Mouse (Mus musculus) CD4-positive helper T cell, adult 2 months (primary cell): ENCODE results near the gene Cyb5r1.

ENCODE experiments used
- DNase-seq: peaks from one replicate; pipeline ENCODE4 v3.0.0-alpha.2; 2012; ENCODE audit warnings: low read depth, missing footprints, low spot score

Gene Cyb5r1

DNA sequence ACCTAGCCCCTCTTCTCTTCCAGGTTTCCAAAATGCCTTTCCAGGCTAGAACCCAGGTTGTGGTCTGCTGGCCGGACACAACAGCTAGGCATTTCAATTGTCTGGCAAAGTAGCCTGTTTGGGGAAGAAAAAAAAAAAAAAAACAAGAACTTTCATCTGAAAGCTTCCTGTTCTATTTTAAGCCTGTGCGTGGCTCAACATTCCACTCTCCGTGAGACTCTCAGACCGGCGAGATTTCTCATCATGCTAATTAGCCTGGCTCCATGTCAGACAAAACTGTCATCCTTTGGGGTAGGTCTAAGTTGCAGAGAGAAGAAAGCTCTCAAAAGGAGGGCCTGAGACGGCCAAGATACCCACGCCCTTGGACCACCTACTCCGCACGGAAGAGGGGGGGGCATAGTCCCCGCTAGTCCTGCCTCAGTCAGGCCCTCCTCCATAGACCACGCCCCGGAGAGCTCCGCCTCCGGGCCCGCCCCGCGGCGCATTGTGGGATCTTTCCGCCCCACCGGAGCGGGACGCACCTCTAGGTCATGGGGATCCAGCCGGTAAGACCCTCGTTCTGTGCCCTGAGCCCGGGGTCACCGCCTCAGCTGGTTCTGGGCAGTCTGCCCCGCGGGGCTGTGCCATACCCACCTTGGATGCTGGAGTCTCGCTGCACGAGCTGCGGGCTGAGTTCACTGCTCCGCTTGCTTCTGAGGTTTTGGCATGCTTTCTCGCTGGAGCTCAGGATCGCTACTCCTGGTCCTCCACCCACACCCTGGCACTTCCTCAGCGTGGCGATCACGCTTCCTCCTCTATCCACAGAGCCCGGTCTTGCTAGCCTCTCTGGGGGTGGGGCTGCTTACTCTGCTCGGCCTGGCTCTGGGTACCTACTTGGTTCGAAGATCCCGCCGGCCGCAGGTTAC is at the start of gene Cyb5r1:
Gene Cyb5r1, plus strand, starts transcription at position 51 of the 905 bp plus-strand sequence.
- DNase-seq = peak; percentile 86

DNA sequence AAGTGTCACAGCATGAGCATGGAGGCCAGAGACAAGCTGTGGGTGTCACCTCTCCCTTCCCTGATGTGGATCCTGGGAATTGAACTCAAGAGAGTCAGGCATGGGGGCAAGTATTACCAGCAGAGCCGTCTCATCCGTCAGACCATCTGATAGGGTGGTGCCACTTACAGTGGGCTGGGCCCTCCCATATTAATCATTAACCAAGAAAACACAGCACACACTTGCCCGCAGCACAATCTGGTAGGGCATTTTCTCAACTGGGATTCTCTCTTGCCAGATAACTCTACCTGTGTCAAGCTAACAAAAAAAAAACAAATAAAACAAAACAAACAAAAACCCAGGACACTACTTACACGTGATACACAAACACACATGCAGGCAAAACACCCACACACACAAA is 47.9 kb upstream of the Cyb5r1 start:
- no peak for DNase-seq

DNA sequence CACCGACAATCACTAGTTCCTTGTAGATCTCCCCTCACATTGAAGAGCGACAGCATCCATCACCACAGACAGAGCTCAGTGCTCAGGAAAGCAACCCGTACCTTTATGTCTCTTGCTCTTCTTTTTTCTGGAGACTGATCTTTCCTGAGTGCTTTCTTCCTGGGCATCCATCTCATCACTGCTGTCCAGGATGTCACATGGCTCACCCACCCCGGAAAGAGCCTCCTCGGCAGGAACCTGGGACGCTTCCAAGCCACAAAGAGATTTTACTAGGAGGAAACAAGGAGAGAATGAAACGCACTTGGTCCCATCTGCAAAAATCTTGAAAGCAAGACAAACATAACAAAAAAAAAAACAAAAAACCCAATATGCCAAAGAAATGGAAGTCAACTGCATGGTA is 44.7 kb upstream of the Cyb5r1 start:
- DNase-seq = no peak

DNA sequence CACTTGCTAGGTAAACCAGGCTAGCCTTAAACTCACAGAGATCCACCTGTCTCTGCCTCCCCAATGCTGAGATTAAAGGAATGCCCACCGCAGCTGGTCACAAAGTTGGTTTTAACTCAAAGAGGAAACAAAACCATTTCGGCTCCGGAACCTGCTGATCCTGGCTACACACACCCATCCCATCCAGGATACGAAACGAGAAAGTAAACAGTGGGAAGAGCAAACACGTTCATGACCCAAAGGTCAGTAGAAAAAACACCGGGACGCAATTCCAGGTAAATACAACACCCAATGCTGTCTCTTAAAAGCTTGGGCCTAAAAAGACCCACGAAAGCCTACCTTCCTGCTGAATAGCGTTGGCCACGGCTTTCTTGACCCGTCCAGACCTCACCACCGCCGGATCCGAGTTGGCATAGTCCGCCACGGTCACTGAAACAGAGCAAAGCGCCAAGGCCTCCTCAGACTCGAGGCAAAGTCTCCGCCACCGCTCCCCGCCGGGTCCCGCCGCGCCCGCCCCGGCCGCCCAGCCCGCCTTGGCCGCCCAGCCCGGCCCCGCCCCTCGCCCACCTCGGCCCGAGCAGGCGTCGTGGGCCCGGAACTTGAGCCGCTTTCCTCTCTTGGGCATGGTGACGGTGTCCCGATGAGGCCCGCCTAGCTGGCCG is 44.0 kb upstream of the Cyb5r1 start:
- peak; percentile 21 for DNase-seq

DNA sequence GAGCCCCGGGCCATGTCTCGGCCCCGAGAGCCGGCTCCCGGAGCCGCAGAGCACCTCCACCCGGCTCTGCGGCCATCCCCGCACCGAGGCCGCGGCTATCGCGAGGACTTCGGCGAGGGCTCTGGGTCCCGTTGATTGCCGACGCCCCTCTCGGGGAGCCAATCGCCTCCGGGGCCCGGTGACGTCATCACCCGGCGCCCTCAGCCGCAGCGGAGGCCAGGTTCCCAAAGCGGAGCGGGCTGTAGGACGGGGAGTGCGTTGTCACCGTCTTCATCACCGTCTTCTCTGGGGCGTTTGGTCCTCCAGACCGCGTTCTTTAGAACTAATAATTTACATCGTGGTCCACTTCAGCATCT is 43.5 kb upstream of the Cyb5r1 start, which contains the start of gene Tmem183a:
Gene Tmem183a, minus strand, starts transcription at position 123 of the 356 bp plus-strand sequence.
- peak; percentile 97 for DNase-seq

DNA sequence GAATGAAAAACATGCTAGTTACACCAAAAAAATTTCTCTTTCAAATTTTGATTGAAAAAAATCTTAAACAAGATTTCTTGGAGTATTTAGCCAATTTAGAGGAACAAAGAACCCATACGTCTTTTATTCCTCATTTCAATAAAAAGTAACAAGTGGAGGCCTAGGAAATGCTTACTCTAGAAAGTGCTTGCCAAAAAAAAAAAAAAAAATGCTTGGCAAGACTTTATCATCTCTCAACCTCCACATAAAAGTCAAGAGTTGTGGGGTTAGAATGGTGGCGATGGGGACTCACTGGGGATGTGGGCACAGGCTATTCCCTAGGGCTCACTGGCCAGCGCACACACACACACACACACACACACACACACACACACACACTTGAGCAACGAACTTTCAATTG is 42.2 kb upstream of the Cyb5r1 start:
- DNase-seq = no peak

DNA sequence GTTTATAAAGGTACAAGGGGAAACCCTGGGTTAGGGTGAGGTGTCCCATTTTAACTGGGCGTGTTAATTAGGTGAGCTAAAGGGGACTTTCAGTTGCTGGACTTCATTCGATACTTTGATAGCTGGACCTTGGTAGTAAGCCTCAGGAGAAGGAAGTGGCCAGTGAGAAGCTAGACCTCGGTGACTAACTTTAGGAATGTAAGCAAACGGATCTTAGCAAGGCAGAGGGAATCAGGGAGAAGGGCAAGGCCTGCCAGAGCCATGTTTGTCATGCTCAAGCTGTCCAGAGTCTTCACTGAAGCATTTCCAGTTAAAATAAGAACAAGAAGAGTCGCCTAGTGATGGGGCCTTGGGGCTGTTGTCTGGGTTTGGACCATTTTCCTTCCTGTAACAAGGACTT is 39.9 kb upstream of the Cyb5r1 start:
- no peak for DNase-seq

DNA sequence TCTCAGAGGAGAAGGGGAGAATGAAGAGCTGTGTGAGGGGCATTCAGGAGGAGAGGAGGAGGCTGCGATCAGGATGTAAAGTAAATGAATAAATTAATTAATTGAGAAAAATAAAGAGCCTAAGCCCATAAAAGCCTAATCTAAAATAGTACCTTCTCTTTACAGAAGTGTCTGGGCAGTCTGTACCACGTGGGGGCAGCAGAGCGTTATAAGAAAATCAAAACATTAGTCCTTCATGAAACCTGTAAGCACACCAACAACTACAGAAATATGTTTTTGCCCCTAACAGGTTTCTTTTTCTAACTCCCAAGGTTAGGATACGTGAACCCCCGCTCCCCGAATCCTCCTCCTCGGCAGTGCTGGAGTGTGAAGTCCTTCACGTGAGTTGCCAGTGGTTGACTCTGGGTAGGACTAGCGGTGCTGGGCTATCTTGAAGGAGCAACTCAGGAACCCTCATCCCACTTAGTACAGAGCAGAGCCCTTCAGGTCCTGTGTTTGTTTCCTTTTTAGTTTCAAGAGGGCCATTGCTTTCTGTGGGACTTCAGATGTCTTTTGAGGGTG is 36.5 kb upstream of the Cyb5r1 start:
- peak; percentile 40 for DNase-seq

DNA sequence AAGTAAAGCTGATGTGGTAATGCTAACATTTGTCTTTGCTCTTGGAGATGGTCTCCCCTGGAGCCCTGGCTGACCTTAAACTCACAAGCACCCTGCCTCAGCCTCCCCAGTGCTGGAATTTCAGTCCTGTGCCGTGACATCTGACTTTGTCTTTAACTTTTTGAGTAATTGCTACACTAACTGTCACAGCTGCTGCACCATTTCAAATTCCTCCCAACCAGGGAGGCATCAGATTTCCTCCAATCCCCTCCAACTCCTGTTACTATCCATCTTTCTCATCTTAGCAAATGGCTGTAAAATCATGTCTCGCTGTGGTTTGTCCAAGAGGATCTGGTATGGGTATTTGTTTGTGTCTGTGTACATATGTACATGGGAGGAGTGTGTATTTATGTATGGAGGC is 31.2 kb upstream of the Cyb5r1 start:
- no peak for DNase-seq

DNA sequence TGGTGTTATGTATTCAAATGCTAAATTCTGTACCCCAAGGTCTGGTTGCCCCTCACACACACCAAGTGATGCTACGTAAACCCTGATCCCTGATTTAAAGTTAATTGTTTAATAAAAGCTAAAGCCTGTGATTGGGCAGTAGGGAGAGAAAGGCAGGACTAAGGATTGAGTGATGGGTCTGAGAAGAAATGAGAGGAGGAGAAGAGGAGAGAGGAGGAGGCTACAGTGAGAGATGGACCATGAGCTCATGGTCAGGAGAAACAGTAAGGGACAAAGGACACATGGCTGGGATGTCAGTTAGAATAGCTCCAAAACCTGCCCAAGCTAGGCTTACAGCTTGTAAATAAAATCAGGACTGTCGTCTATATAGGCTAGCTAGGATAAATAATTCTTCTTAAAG is 24.3 kb upstream of the Cyb5r1 start:
- DNase-seq = no peak

DNA sequence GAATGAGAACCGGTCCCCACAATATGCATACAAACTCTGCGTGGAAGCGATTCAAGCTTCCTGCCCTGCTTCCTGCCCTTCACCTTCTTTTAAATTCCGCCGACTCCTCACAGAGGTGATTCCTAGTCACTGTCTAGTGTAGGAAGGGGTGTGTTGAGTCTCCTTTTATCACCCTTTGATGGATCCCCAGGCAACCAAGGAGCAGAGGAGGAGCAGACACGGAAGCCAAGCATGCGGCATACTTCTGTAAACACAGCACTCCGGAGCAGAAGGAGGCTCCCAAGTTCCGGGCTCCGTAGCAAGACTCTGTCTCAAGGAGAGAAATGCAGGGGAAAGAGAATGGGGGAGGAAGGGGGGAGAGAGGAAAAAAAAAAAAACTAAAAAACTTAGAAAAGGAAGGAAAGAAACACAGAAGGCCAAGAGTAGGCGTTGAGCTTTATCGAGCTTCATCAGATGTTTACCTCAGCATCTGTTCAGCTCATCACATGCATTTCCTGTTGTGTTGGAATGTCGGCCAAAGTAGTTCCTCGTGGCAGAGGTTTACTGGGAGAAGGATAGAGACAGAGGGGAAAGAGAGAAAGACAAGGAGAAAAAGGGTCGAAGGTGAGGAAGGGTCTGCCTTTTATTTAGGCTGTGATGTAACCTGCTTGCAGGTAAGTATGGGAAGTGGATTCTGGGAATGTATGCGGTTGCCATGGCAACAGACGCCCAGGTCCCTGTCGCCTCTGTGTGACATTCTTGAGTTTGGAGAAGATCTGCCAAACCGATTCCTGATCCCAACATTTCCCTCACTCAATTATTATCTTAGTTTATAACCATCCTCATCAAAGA is 23.3 kb upstream of the Cyb5r1 start:
- peak; percentile 17 for DNase-seq

DNA sequence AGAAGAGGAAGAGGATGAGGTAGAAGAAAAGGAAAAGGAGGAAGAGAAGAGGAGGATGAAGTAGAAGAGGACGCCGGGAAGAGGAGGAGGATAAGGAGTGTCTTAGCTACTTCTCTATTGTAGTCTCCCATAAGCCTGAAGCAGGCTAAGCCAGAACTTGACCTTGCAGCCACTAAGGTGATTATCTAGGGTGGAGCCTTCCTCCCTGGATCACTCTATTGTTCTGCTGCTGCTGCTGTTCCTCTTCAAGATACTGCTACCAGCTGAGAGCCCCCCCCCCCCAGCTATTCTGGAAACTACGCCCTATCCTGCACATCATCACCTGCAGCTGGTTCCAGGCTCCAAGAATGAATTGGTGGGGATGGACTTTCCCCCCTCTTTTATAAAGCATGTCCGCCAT is 20.8 kb upstream of the Cyb5r1 start:
- DNase-seq = no peak

DNA sequence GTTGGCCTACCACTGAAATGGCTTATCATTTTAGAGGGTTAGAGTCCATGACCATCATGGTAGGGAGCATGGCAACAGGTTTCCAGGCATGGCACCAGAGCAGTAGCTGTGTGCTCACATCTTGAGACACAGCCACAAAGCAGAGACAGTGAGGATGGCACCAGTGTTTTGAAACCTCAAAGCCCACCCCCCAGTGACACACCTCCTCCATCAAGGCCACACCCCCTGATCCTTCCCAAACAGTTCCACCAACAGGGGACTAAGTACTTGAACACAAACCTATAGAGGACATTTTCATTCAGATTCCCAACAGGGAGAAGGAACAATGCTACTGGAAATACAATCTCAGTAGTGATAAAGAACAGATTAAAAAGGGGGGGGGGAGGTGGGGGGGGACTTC is 20.2 kb upstream of the Cyb5r1 start:
- no peak for DNase-seq

DNA sequence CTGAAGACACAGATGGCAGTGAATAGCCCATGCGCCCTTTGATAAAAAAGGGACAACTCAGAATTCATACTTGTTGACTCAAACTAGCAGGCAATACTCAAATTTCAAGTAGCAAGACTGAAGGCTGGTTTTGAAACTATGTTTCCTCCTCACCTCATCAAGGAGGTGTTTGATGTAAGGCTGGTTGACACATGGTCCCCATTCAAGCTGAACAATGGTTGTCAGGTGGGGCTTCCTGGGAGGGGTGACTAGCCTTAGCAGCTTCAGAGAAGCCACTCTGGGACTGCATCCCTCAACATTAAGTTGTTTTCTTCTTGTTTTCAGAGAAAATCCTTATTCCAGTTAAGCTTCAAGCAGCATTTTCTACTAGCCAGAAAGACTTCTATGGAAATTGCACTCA is 19.7 kb upstream of the Cyb5r1 start, which contains the start of gene 4933406M09Rik:
Gene 4933406M09Rik, plus strand, starts transcription at position 275 of the 400 bp plus-strand sequence.
- DNase-seq = no peak

DNA sequence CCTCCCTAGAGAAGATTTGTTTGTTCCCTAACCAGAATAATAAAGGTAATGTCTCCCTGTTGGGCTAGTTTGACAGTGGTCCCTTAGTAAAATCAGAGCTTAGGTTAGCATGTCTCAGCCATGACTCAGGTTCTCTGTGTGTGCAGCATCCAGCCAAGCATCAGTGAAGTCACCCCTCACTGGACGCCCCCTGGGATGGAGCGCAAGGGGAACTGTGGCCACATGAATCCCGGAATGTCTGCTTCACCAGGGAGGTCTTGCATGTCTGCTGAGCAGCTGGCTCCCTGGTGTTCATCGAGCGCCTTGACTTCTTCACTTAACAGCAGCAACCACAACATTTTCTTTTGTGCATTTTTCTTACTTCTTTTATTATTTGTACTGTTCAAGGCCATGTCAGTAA is 11.5 kb upstream of the Cyb5r1 start:
- DNase-seq = no peak

DNA sequence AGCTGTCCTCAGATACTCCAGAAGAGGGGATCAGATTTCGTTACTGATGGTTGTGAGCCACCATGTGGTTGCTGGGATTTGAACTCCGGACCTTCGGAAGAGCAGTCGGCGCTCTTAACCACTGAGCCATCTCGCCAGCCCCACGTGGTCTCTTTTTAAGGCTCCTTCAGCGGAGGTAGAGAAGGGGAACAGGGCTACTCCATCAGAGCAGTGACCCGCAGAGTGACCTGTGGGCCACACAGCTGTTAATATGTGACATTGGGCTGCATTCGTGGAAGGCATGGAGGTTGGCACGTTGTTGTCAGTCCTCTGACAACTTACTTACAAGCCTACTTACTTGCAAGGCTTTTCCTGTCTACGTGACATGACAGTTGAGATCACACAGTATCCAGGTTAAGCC is 7.1 kb upstream of the Cyb5r1 start:
- no peak for DNase-seq

DNA sequence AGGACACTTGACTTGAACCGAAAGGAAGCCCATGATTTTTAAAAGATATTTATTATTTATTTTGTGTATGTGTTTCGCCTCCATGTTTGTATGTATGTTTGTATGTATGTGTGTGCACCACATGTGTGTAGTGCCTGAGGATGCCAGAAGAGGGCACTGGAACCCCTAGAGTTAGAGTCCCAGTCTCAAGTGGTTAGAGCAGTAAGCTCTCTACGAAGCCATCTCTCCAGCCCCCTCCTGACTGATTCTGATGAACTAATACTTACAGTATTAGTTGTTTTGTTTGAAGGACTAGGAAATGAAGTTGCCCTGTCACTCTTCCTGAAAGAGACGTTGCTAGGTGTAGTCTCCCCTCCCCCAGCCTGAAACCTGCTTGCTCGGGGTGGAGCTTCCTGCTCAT is 5.6 kb upstream of the Cyb5r1 start:
- no peak for DNase-seq

DNA sequence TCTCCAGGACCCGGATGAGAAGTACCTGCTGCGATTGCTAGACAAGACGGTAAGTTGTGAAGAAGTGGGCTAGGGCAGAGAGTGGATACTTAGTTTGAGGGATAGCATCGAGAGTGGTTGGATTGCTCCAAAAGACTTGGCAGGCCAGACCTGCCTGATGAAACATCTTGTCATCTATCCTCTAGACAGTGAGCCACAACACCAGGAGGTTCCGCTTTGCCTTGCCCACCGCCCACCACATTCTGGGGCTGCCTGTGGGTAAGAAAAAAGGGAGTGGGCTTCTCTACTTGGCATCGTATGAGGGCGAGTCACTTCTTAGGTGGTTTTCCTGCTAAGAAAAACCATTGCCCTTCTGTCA is 1.0 kb downstream of the Cyb5r1 start:
- peak; percentile 10 for DNase-seq

DNA sequence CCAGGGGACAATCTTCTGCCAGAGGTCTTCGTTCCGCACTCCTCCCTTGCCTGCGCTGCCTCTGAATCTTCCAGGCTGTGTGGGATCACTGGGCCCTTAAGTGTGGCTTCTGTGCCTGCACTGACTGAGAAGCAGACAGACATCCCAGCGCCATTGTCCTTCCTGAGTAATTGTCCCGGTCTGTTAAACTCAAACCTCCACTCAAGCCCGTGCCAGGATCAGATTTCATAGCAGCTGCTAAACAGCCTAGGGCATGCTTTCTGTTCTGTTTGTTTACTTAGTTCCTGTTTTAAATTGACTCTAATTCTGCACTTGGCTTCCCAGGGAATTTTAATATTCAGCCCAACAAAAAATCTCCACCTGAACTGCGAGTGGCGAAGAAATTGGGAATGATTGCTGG is 2.7 kb downstream of the Cyb5r1 start:
- DNase-seq = no peak

DNA sequence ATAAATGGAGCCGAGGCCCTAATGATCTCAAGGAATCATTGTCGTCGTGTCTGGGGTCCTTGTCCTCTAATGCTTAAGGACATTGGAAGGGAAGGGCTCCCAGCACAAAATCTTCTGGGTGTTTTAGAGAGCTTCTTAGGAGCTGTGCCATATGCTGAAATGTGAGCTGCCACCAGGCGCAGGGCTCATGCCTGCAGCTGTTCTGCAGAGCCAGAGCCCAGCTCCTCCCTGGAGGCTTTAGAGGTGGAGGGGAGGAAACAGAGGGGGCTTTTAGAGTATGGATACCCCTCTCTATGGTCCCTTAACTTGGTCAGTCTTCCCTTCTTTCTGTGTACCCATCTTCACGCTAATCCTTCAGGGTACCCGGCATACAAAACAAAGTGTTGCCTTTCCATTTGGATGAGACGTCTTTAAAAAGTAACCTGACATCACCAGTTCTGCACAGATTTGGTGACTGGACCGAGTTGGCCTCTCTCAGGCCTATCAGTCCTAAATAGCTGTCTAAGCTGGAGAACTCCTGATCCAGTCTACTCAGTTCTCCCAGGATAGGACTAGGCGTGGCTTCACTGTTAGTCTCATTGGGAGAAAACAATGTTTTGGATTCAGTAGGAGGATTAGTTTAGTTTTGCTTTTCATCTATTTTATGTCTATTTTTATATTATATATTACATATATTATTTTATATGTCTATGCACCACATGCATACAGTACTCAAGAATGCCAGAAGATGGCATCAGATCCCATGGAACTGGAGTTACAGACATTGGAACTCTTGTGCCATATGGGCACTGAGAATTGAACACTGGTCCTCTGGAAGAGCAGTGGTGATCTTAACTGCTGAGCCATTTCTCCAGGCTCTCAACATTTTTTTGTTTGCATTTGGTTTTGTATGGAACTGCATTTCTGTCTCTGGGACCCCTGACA is 6.6 kb downstream of the Cyb5r1 start:
- no peak for DNase-seq

DNA sequence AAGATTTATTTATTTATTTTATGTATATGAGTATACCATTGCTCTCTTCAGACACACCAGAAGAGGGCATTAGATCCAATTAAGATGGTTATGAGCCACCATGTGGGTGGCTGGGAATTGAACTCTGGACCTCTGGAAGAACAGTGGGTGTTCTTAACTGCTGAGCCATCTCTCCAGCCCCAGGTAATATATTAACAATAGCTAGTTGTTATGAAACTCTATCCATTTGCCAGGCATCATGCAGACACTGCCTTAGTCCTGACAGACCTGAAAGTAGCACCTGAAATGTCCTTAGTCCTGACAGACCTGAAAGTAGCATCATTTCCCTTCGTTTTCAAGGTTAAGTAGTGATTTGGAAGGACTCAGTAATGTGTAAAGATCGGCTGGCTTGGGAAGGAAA is 8.7 kb downstream of the Cyb5r1 start:
- DNase-seq = no peak
